Mouse (Mus musculus): ENCODE results near the gene Sdc4. TPM values are rescaled to one million over a fixed set of nuclear protein-coding genes. Genes with fewer than 3 reads are reported as not detected.

Gene Sdc4
- polyA plus RNA-seq, 1 experiment from 2014 or later, result 22.6 TPM

- DNase-seq (ENCODE audit: low spot score) (no peak), ATAC-seq (ENCODE audit: insufficient number of reproducible peaks, low FRiP score, low TSS enrichment, low read depth) (no peak)
- Histone ChIP-seq H3K27me3 (ENCODE audit: control insufficient read depth, insufficient read depth, low read length) (no peaks in the 10 kb centered on the region), H3K36me3 (ENCODE audit: control insufficient read depth, insufficient read depth, low read length) (no peaks in the 10 kb centered on the region), H3K4me2 (ENCODE audit: low read depth, severe bottlenecking) (no peak overlapping the region), H3K9ac (ENCODE audit: low read length) (no peak overlapping the region), H3K4me3 (ENCODE audit: low read depth, low read length) (no peak overlapping the region), H3K9me3 (ENCODE audit: control insufficient read depth, low read length) (no peaks in the 10 kb centered on the region), H3K4me1 (ENCODE audit: control insufficient read depth, insufficient read depth, low read length) (0 out of 2 replicates have a peak, but pooled peaks cover 7% of the 10 kb centered on the region), H3K27ac (replicated peaks; ENCODE audit: low read depth, low read length) (no peak overlapping the region)
- WGBS, result 94% methylated on average over 11 of the region's 11 CpGs
Measured at GRCm38 (mm10) chr2:164423464-164423863, 20.2 kb downstream of the Sdc4 start.

GRCm38 (mm10) chr2:164422675-164423393, 20.9 kb downstream of the Sdc4 start:
- Histone ChIP-seq H3K4me2 (ENCODE audit: low read depth, severe bottlenecking) (no peak overlapping the region), H3K4me1 (ENCODE audit: control insufficient read depth, insufficient read depth, low read length) (0 out of 2 replicates have a peak, but pooled peaks cover 7% of the 10 kb centered on the region), H3K9ac (ENCODE audit: low read length) (no peak overlapping the region), H3K4me3 (ENCODE audit: low read depth, low read length) (no peak overlapping the region), H3K9me3 (ENCODE audit: control insufficient read depth, low read length) (no peaks in the 10 kb centered on the region), H3K27ac (replicated peaks; ENCODE audit: low read depth, low read length) (no peak overlapping the region), H3K36me3 (ENCODE audit: control insufficient read depth, insufficient read depth, low read length) (no peaks in the 10 kb centered on the region), H3K27me3 (ENCODE audit: control insufficient read depth, insufficient read depth, low read length) (no peaks in the 10 kb centered on the region)
- DNase-seq (ENCODE audit: low spot score) (no peak), ATAC-seq (ENCODE audit: insufficient number of reproducible peaks, low FRiP score, low TSS enrichment, low read depth) (no peak)
- WGBS, result 87% methylated on average over 15 of the region's 15 CpGs

GRCm38 (mm10) chr2:164421979-164422378, 21.7 kb downstream of the Sdc4 start:
- H3K4me2 ChIP-seq (ENCODE audit: low read depth, severe bottlenecking), result no peak overlapping the region
- no peak for ATAC-seq (ENCODE audit: insufficient number of reproducible peaks, low FRiP score, low TSS enrichment, low read depth)
- no peak overlapping the region for H3K27ac ChIP-seq (replicated peaks; ENCODE audit: low read depth, low read length)
- no peak for DNase-seq (ENCODE audit: low spot score)
- H3K4me3 ChIP-seq (ENCODE audit: low read depth, low read length), result no peak overlapping the region
- H3K4me1 ChIP-seq (ENCODE audit: control insufficient read depth, insufficient read depth, low read length), result 0 out of 2 replicates have a peak, but pooled peaks cover 7% of the 10 kb centered on the region
- 85% methylated on average over 8 of the region's 8 CpGs for WGBS
- H3K36me3 ChIP-seq (ENCODE audit: control insufficient read depth, insufficient read depth, low read length), result no peaks in the 10 kb centered on the region
- H3K9ac ChIP-seq (ENCODE audit: low read length), result no peak overlapping the region
- no peaks in the 10 kb centered on the region for H3K27me3 ChIP-seq (ENCODE audit: control insufficient read depth, insufficient read depth, low read length)
- no peaks in the 10 kb centered on the region for H3K9me3 ChIP-seq (ENCODE audit: control insufficient read depth, low read length)

GRCm38 (mm10) chr2:164421306-164421705, 22.4 kb downstream of the Sdc4 start:
- no peak overlapping the region for H3K9ac ChIP-seq (ENCODE audit: low read length)
- no peak overlapping the region for H3K4me3 ChIP-seq (ENCODE audit: low read depth, low read length)
- ATAC-seq (ENCODE audit: insufficient number of reproducible peaks, low FRiP score, low TSS enrichment, low read depth), result no peak
- DNase-seq (ENCODE audit: low spot score), result no peak
- 0 out of 2 replicates have a peak, but pooled peaks cover 7% of the 10 kb centered on the region for H3K4me1 ChIP-seq (ENCODE audit: control insufficient read depth, insufficient read depth, low read length)
- H3K9me3 ChIP-seq (ENCODE audit: control insufficient read depth, low read length), result no peaks in the 10 kb centered on the region
- no peaks in the 10 kb centered on the region for H3K36me3 ChIP-seq (ENCODE audit: control insufficient read depth, insufficient read depth, low read length)
- WGBS, result 94% methylated on average over 7 of the region's 7 CpGs
- no peak overlapping the region for H3K27ac ChIP-seq (replicated peaks; ENCODE audit: low read depth, low read length)
- no peak overlapping the region for H3K4me2 ChIP-seq (ENCODE audit: low read depth, severe bottlenecking)
- no peaks in the 10 kb centered on the region for H3K27me3 ChIP-seq (ENCODE audit: control insufficient read depth, insufficient read depth, low read length)

GRCm38 (mm10) chr2:164419489-164419888, 24.2 kb downstream of the Sdc4 start:
- H3K4me3 ChIP-seq (ENCODE audit: low read depth, low read length), result no peak overlapping the region
- 0 out of 2 replicates have a peak, but pooled peaks cover 4% of the 10 kb centered on the region for H3K27me3 ChIP-seq (ENCODE audit: control insufficient read depth, insufficient read depth, low read length)
- no peak overlapping the region for H3K27ac ChIP-seq (replicated peaks; ENCODE audit: low read depth, low read length)
- DNase-seq (ENCODE audit: low spot score) (no peak), ATAC-seq (ENCODE audit: insufficient number of reproducible peaks, low FRiP score, low TSS enrichment, low read depth) (peak; percentile 60; the same call in 1 of the 2 replicates)
- H3K4me2 ChIP-seq (ENCODE audit: low read depth, severe bottlenecking), result no peak overlapping the region
- H3K36me3 ChIP-seq (ENCODE audit: control insufficient read depth, insufficient read depth, low read length), result no peaks in the 10 kb centered on the region
- 0 out of 2 replicates have a peak, but pooled peaks cover 5% of the 10 kb centered on the region for H3K4me1 ChIP-seq (ENCODE audit: control insufficient read depth, insufficient read depth, low read length)
- WGBS, result 3% methylated on average over 3 of the region's 3 CpGs
- H3K9me3 ChIP-seq (ENCODE audit: control insufficient read depth, low read length), result no peaks in the 10 kb centered on the region
- H3K9ac ChIP-seq (ENCODE audit: low read length), result no peak overlapping the region

- H3K27me3 ChIP-seq (ENCODE audit: control insufficient read depth, insufficient read depth, low read length), result 0 out of 2 replicates have a peak, but pooled peaks cover 9% of the 10 kb centered on the region
- ATAC-seq (ENCODE audit: insufficient number of reproducible peaks, low FRiP score, low TSS enrichment, low read depth) (no peak), DNase-seq (ENCODE audit: low spot score) (no peak)
- WGBS, result 22% methylated on average over 3 of the region's 3 CpGs
- 0 out of 2 replicates have a peak, but pooled peaks cover 5% of the 10 kb centered on the region for H3K4me1 ChIP-seq (ENCODE audit: control insufficient read depth, insufficient read depth, low read length)
- H3K4me2 ChIP-seq (ENCODE audit: low read depth, severe bottlenecking), result no peak overlapping the region
- no peak overlapping the region for H3K4me3 ChIP-seq (ENCODE audit: low read depth, low read length)
- H3K9me3 ChIP-seq (ENCODE audit: control insufficient read depth, low read length), result no peaks in the 10 kb centered on the region
- no peak overlapping the region for H3K27ac ChIP-seq (replicated peaks; ENCODE audit: low read depth, low read length)
- H3K36me3 ChIP-seq (ENCODE audit: control insufficient read depth, insufficient read depth, low read length), result no peaks in the 10 kb centered on the region
- H3K9ac ChIP-seq (ENCODE audit: low read length), result no peak overlapping the region
Measured at GRCm38 (mm10) chr2:164418308-164418875, 25.3 kb downstream of the Sdc4 start.

GRCm38 (mm10) chr2:164417198-164417597, 26.5 kb downstream of the Sdc4 start:
- no peak overlapping the region for H3K9ac ChIP-seq (ENCODE audit: low read length)
- no peak overlapping the region for H3K4me3 ChIP-seq (ENCODE audit: low read depth, low read length)
- H3K4me1 ChIP-seq (ENCODE audit: control insufficient read depth, insufficient read depth, low read length), result 0 out of 2 replicates have a peak, but pooled peaks cover 5% of the 10 kb centered on the region
- DNase-seq (ENCODE audit: low spot score) (peak; percentile 69), ATAC-seq (ENCODE audit: insufficient number of reproducible peaks, low FRiP score, low TSS enrichment, low read depth) (no peak)
- no peaks in the 10 kb centered on the region for H3K36me3 ChIP-seq (ENCODE audit: control insufficient read depth, insufficient read depth, low read length)
- no peak overlapping the region for H3K4me2 ChIP-seq (ENCODE audit: low read depth, severe bottlenecking)
- no peak overlapping the region for H3K27ac ChIP-seq (replicated peaks; ENCODE audit: low read depth, low read length)
- 0 out of 2 replicates have a peak, but pooled peaks cover 9% of the 10 kb centered on the region for H3K27me3 ChIP-seq (ENCODE audit: control insufficient read depth, insufficient read depth, low read length)
- no peaks in the 10 kb centered on the region for H3K9me3 ChIP-seq (ENCODE audit: control insufficient read depth, low read length)
- 1% methylated on average over 2 of the region's 2 CpGs for WGBS

- Histone ChIP-seq H3K36me3 (ENCODE audit: control insufficient read depth, insufficient read depth, low read length) (no peaks in the 10 kb centered on the region), H3K9ac (ENCODE audit: low read length) (peak overlapping the region; percentile 34), H3K27me3 (ENCODE audit: control insufficient read depth, insufficient read depth, low read length) (peaks cover 16% of the 10 kb centered on the region), H3K4me2 (ENCODE audit: low read depth, severe bottlenecking) (peak overlapping the region; percentile 36), H3K4me3 (ENCODE audit: low read depth, low read length) (0 out of 2 replicates have a peak overlapping the region, but pooled peaks have one; percentile 8), H3K4me1 (ENCODE audit: control insufficient read depth, insufficient read depth, low read length) (0 out of 2 replicates have a peak, but pooled peaks cover 2% of the 10 kb centered on the region), H3K9me3 (ENCODE audit: control insufficient read depth, low read length) (no peaks in the 10 kb centered on the region), H3K27ac (replicated peaks; ENCODE audit: low read depth, low read length) (no peak overlapping the region)
- ATAC-seq (ENCODE audit: insufficient number of reproducible peaks, low FRiP score, low TSS enrichment, low read depth) (no peak), DNase-seq (ENCODE audit: low spot score) (no peak)
- 67% methylated on average over 10 of the region's 10 CpGs for WGBS
Measured at GRCm38 (mm10) chr2:164414581-164414980, 29.1 kb downstream of the Sdc4 start.

All from limb, embryonic 11.5 days (tissue).